Mouse (Mus musculus) cerebellum, adult 8-10 months (tissue): ENCODE measurements around the gene Zdhhc25.

ENCODE experiments used
- DNase-seq: peaks from one replicate; pipeline ENCODE4 v3.0.0; 2022

Zdhhc25 gene

DNA sequence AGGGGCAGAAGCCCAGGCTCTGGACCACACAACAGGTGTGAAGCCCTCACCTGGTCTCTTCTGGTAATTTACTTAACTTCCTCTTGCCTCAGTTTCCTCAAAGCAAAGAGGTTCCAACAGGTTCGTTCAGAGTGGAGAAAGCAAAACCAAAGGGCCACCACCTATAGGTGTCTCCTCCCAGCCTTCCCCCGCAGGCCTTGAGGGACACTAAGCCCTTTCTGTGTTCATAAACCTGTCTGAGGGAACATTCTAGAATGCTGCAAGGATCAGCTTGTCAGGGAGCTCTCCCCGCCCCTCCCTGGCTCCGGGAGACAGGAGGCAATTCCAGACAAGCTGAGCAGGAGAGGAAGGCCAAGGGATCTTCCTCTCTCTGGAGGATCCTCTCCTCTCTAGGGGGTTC is at the start of gene Zdhhc25:
Gene Zdhhc25 (plus strand): TSS at position 301 of the 400 bp plus-strand sequence.
- no peak for DNase-seq

DNA sequence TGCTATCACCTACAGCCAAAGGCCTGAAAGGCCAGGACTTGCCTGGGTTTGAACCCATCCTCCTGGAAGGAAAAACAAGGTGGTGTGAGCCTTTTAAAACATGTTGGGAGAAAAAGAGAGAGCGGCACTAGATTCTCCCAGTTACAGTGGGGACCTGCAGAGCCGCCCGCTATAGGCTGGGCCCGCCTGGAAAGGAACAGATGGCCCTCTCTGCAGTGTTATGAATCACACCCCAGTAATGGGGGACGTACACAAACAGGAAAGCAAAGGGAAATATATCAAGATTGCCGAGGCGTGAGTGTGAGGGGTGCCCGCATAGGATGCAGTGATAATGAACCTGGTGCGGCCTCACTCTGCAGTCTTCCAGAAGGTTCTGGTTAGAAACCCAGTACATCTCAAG is 47.2 kb upstream of the Zdhhc25 start:
- DNase-seq: no peak

DNA sequence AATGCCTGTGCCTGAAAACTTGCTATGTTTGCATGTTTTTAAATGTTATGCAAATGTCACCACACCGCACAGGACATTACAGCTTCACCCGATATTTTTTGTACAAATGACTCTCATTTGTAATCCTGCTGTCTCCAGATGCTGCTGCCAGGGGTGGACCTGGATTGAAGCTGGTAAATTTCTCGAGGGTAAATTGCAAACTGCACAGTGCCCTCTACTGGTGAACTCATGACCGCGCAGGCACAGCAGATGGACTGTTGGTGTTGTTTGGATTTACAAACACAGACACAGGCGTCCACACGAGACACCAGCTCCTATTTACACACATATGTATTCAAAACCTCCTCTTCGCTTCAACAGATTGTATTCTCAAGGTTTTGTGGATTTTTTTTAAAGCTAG is 44.6 kb upstream of the Zdhhc25 start:
- peak; percentile 66 for DNase-seq

DNA sequence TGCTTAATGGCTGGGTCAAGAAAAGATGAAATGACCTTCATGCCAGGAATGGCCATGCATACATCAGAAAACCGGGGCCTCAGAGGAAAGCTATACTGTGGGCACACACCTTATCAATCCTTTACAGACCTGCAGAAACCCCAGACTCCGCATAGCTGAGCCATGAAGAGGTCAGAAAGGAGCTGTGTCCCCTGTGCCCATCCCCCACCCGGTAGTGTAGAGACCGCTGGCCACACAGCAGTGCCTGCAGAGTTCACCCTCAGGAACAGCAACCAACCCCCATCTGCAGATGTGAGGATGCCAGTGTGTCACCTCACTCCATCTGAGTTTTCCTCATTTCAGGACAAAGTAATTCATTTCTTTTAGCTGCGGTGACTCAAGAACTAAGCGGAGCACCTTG is 39.5 kb upstream of the Zdhhc25 start:
- no peak for DNase-seq

DNA sequence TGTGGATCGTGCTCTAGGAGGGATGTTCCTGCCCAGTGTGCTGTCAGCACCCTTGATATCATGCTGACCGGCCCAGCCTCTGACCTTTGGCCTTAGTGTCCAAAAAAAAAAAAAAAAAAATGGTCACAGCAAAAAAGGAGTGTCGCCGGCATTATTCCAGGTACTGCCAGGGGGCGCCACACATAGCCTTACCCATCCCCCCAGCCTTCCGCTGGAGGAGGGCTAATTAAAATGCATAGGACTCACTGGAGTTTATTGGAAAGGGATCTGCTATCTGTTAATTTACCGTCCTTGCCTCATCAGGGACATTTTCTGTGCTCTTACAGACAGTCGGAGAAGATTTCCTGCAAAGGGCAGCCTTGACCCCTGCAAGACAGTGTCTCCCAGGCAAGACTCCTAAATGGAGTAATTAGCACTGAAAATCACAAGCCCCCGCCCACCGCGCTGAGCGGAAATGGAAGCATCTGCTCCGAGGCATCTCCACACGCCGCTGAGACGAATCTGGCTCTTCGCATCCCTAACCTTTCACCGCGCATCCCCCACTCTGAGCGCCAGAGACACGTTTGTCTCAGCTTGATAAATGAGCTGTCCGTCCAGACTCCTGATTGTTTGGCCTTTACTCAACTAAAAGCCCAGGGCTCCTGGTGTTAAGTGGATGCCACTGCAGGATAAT is 38.9 kb upstream of the Zdhhc25 start:
- DNase-seq: no peak

DNA sequence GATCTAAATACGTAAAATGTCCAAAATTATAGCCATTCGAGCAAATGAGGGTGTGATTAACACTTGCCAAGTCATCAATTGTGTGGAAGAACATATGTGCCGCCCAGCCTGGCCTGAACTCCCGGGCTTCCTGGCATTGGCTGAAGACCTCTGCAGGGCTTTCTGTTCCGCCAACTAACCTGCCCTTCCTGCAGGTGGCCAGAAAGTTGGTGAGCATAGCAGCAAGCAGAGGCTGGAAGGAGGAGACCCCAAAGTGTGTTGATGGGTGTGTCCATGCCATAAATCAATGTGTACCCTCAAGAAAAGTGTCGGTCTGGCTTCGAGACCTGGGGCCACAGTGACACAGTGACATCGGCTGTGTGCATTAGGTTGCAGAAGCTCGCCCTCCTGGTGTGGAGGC is 34.8 kb upstream of the Zdhhc25 start:
- no peak for DNase-seq

DNA sequence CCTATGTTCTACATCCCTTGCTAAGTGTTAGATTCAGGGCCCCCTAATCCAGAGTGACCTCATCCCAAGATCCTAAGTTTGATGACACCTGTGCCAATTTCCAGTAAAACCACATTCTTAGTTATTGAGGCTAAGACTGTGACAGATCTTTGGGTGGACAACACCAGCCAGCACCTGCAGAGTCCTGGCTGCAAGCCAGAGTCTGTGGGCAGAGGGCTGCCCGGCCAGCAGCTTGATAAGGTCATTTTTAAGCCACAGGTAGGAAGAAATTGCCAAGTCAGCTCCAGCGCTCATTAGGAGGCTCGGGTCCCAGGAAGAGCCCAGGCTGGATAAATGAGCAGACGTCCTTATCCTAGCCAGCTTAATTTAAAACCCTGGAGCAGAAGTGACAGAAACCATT is 34.3 kb upstream of the Zdhhc25 start:
- peak; percentile 60 for DNase-seq

DNA sequence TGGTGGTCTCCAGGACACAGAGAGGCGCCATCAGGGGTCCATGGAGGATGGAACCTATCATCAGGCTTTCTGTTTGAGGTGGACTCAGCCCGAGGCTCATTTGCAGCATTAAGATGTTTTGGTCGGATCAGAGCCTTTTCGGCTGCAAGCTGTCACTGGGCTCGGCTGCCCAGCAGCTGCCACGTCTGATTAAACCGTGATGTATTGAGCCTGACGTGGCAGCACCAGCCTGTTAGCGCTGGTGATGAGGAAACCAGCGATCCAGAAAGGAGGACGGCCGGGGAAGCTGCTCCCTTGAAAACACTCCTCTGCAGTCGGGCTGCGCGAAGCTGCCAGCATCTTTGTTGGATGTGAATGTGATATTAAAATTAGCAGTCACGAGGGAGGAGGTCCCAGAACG is 29.4 kb upstream of the Zdhhc25 start:
- DNase-seq: no peak

DNA sequence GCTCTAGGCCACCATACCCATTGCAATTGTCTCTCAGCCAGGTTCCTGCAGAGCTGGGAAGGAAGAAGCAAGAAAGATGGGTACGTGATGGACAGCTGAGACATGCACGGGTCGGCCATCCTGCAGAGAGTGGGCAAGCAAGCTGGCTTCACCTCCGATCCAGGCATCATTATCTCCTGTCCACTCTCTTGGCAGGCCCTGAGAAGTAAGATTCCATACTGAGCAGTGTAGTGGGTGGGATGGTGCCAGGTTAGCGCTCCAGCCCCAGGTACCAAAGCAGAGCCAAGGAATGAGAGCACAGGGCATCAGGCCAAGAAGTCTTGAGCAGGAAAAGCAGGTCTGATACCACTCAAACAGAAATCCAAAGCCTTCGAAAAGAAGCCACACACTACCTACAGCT is 20.6 kb upstream of the Zdhhc25 start:
- DNase-seq: peak; percentile 88

DNA sequence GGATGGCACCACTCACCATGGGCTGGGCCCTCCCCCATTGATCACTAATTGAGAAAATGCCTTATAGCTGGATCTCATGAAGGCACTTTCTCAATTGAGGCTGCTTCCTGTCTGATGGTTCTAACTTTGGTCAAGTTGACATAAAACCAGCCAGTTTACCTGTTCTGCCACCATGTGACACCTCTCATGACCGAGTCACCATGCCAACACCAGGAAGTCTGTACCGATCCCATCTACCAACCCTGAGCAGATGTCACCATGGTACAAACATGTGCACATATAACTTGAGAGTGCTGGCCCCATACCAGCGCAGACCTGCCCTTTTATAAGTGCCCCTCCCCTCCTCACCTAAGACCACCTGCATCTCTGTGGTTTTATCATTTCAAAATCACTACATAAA is 2.4 kb downstream of the Zdhhc25 start:
- no peak for DNase-seq

DNA sequence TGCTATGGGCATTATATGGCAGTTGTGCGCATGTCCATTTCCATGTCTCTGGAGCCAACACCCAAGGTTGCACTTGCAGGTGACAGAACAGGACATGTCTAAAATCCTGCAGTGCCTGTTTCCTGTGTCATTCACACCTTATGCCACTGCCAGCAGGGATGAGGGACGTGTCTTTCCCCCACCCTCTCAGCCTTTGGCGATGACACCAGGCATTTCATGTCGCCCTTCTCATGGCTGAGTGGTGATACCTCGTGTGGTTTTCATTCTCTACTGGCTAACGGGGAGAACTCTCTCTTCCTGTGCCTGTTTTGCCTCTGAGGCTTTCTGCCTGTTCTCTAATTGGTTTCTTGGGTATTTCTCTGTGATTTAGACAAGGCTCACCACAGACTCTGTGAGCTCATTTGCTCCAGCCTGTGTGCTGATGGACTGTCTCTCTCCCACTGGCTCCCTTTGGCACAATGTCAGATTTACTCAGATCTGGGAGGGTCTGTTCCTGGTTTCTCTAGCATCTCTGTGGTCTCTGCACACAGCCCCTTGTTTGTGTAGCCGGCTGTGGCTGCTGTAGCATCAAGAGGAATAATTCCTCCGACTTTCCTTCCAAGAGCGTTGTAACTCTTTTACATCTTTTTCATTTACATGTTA is 3.1 kb downstream of the Zdhhc25 start:
- peak; percentile 71 for DNase-seq

DNA sequence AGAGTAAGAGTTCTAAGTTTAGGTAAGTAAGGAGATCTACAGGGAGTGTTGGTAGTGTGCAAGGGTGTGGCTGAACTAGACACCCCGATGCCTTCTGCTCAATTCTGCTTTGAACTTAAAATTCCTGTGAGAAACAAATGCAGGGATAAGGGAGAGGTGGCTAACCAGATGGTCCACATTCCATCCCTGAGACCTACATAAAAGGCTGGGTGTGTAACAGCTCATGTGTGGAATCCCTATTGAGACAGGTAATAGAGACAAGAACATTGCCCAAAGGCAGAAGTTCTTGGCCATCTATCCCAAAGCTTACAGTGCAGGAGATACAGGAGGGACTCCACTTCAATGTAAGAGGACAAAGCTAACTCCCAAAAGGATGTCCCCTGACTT is 3.6 kb downstream of the Zdhhc25 start:
- no peak for DNase-seq

DNA sequence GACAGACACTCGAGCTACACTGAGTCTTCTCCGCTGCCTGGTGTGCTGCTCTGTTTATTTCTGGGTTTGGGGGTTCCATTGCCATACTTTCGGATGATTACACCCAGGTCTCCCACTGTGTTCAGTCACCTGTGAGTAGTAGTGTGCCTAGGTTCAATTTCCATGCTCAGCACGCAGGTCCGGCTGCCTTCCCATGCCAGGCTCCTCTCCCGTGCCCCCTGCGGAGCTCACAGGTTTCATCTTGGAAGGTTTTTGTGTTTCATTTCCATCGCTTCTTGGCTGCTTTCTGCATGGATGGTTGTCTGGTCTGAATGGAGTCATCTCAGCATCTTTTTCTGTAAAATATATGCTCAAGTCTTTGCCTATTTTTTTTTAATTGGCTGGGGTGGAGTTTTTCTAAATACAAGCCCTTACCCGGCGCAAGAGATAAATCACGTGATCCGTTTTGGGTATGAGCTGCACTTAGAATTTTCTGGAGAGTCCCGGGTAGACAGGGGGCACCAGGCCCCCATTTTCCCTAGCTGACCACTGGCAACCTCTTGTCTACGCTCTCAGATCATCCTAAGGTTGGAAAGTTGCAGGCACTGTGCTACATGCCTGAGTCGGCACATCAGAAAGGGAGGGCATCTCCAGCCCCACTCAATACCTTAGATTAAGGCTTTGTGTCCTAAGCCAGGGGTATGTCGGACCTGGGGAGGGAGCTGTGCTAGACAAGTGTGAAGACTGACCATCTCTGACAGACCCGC is 4.7 kb downstream of the Zdhhc25 start:
- peak; percentile 96 for DNase-seq

DNA sequence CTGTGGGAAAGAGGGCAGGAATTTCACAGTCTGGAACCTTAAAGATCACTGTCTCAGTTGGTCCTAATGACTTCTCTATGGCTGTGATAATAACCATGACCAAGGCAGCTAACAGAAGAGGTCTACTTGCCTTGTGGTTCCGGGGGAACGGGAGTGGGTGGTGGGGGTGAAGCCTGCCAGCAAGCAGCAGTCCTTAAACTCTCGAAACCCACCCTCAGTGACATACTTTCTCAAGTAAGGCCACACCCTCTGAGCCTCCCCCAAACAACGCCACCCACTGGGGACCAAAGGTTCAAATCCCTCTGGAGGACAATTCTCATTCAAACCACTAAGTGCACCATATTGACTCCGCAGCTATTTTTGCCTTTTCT is 5.3 kb downstream of the Zdhhc25 start:
- no peak for DNase-seq

DNA sequence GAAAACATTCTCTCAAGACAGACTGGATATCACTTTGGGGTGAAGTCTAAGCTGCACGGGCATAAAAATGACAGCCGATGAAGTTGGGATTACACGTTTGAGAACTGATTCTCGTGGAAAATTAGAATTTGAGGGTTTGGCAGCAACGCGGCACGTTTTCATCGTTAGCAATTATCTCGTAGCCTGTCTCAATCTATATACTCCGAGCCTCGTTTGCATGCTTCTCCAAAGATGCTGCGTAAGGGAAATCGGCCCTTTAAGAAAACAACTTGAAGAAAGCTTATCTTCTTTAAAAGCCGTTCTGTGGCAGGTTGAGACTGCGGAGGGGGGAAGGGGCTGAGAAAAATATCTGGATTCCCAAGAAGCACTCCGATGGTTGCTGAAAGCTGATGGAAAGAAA is 17.0 kb downstream of the Zdhhc25 start:
- no peak for DNase-seq

DNA sequence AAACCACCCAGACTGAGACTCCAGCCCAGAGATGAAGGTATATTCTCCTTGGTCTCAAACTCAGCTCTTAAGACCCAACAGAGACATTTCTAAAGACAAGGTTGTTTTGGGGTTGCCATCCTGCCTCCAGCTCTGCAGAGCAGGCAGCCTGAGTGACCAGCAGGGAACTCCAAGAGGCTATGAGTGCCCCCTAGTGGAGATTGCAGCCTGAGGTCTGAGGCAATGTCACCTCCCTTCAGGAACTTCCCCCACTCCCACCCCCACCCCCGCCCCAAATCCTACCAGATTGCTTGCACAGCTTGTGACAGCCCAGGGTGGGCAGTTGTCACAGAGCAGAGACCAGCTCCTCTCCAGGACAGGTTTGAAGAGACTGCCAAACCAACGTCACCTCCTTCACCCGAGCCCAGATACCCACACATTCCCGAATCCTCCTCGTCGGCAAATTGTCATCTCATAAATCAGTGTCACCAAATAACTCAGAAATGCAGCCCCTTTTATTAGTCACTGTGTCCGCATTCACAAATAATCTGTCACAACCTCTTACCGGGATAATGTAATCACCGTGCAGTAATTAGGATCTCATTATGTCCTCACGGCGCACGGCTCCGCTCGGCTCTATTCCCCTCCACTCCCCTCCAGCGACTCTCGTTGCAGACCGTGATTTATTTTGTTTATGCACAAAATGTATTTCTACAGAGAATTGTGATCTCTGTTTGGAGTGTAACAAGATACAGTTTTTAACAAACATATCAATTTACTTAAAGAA is 18.1 kb downstream of the Zdhhc25 start:
- DNase-seq: peak; percentile 91

DNA sequence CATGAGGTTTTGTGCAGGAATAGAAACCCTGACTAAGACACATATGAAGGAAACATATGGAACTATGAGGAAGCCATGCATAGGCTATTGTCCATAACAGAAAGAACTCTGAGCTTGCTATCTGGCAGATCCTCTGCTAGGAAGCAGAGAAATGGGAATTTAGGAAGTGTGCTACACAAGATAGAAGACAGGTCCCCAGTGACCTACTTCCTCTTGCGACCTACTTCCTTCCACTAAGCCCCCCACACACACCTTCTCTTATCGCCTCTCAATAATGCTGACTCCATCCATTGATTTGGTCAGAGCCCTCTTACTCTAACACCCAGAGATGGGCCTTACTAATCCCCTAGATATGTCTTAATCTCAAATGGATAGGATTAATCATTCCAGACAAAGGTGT is 19.9 kb downstream of the Zdhhc25 start:
- DNase-seq: no peak

DNA sequence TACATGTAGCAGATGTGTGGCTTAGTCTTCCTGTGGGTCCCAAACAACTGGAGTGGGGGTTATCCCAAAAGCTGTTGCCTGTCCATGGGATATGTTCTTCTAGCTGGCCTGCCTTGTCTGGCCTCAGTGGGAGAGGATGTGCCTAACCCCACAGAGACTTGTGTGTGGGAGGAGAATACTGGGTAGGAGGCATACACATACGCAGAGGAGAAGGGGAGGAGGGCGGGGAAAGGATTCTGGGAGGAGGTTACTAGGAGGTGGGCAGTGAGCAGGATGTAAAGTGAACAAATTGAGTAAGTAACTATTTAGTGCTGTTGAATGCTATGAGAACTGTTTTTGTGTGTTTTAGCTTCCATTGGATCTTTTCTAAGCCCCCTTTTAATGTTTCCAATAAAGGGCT is 23.8 kb downstream of the Zdhhc25 start:
- no peak for DNase-seq

DNA sequence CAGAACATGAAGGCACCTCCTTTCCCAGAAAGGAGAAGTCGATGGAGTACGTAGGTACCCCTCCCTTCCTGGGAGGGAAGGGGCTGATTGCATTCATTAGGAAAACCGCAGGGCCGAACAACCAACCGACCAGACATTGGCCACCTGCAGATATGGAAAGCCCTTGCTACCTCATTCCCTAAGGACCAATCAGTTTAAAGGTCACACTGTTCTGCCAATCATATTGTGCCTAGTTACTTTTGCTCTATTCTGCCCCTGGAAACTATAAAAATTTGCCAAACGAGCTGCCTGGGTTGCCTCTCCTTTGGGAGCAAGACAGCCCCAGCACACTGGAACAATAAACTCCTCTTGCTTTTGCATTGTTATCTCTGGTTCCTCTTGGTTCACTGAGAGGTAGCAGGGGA is 24.8 kb downstream of the Zdhhc25 start:
- no peak for DNase-seq

DNA sequence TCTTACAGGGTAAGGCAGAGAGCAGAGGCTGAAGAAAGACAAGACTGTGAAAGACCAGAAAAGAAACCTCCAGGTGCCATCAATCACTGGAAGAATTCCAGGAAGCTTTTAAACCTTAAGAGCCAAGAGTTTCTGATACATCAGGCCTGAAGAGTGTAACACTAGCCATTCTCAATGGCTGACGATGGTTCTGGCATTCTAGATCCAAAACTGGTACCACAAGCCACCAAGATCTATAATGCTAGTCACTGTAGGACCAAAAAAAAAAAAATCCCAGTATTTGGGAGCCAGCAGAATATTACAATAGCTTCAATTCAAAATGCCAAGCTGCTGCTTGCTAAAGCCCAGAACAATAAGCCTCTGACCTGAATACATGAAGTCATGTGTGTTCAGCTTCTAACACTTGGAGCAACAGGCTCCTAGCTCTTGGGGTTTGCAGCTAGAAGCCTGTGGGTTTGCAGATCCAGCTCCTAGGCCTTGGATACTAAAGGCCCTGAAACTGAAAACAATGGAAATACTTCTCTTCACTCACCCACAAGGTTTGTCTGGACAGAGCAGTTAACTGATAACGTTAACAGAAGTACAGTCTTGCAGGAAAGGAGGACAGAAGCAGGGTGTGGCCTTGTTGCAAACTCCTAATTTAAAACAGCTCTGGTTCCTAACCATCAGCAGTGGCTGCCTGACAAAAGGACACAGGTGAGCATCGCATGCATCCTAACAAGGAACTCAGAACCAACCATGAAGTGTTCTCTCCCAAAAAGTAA is 25.4 kb downstream of the Zdhhc25 start:
- no peak for DNase-seq

DNA sequence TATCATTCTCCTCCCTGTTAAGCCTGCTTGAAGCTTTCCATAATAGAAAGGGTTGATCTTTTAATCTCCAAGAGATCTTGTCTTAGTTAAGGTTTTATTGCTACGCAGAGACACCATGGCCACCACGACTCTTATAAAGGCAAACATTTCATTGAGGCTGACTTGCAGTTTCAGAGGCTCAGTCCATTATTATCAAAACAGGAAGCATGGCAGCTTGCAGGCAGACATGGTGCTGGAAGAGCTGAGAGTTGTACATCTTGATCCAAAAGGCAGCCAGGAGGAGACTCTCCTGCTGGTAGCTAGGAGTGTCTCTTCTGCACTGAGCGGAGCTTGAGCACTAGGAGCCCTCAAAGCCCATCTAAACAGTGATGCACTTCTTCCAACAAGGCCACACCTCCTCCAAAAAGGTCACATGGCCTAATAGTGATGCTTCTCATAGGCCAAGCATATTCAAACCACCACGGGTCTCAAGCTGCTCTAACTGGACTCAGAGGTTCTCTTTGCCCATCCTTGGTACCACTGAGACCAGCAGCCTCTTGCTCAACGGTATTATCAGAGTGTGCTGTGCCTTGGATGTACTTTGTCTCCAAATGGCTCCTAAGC is 26.9 kb downstream of the Zdhhc25 start:
- DNase-seq: no peak

DNA sequence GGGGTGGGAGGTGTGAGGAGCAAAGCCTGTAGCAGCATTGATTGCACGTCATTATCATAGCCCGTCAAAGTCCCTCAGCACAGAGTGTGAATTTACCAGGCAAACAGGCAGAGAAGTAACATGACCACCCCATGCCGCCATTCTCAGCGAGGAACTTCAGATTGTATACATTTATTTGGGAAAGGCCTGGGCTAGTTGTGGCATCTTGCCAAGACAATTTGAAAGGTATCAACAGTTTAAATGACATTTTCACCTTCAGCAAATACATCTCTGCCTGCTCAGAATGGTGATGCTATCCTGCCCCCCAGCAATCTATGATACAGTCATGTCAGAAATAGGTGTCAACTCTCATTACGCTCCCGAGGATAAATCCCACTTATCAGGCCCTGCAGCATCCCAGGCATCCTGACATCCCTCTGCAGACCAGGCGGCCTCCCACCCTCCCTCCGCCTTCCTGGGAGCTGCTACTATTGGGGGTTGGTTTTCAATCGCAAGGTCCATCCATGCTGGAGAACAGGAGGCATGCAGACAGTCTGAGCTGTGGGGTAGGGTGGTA is 28.8 kb downstream of the Zdhhc25 start:
- DNase-seq: no peak
